Mouse (Mus musculus) kidney, adult 2 months (tissue): ENCODE results near the gene Ciita. TPM values are rescaled to one million over a fixed set of nuclear protein-coding genes. Genes with fewer than 3 reads are reported as not detected.

ENCODE experiments used
- DNase-seq: peaks from one replicate; pipeline ENCODE4 v3.0.0; 2021
- H3K27ac ChIP-seq: fragments of 200-500 bp; 2 replicates; pipeline ENCODE4 v1.5.1; 2012; ENCODE audit warnings: low read depth, low read length, control low read depth, inconsistent platforms; ENCODE audit not compliant: insufficient read depth
- H3K27me3 ChIP-seq: fragments of 200-500 bp; replicated peaks from 2 replicates; pipeline ENCODE4 v1.6.1; 2012; ENCODE audit warnings: mild to moderate bottlenecking, moderate library complexity, low read length, inconsistent platforms; ENCODE audit not compliant: control insufficient read depth, insufficient read depth
- H3K36me3 ChIP-seq: fragments of 200-500 bp; 2 replicates; pipeline ENCODE4 v1.6.1; 2012; ENCODE audit warnings: mild to moderate bottlenecking, moderate library complexity, low read length, inconsistent platforms; ENCODE audit not compliant: control insufficient read depth, insufficient read depth
- H3K4me1 ChIP-seq: fragments of 200-500 bp; 2 replicates; pipeline ENCODE4 v1.6.1; 2011; ENCODE audit warnings: low read length; ENCODE audit not compliant: control insufficient read depth, insufficient read depth
- H3K4me3 ChIP-seq: fragments of 200-500 bp; 2 replicates; pipeline ENCODE4 v1.5.1; 2011; ENCODE audit warnings: mild to moderate bottlenecking, low read depth, low read length, control low read depth; ENCODE audit not compliant: insufficient read depth
- CTCF ChIP-seq: fragments of 200-500 bp; conservative IDR thresholded peaks from 2 replicates; pipeline ENCODE4 v1.5.1; 2011; ENCODE audit warnings: low read depth, mild to moderate bottlenecking, control low read depth, low read length, moderate library complexity, mixed read lengths; ENCODE audit not compliant: insufficient read depth, insufficient read length
- POLR2A ChIP-seq: fragments of 200-500 bp; IDR thresholded peaks from one replicate; pipeline ENCODE4 v1.6.1; 2011; ENCODE audit warnings: low read depth, low read length, control low read depth
- WGBS: fragments of 180-500 bp; shearing (Covaris S2); methylation state at CpG from one replicate; pipeline ENCODE4 v1.1.7; 2018; 5-methylcytosine and 5-hydroxymethylcytosine counted together
- polyA plus RNA-seq: library from polyadenylated mRNA; depleted of rRNA; stranded (reverse); fragments of >200 nt; gene quantifications from 2 replicates; pipeline ENCODE4 v1.2.3, GENCODE M21; 2012

The Ciita gene
- polyA plus RNA-seq, 1 experiment = 5.3 TPM

DNA sequence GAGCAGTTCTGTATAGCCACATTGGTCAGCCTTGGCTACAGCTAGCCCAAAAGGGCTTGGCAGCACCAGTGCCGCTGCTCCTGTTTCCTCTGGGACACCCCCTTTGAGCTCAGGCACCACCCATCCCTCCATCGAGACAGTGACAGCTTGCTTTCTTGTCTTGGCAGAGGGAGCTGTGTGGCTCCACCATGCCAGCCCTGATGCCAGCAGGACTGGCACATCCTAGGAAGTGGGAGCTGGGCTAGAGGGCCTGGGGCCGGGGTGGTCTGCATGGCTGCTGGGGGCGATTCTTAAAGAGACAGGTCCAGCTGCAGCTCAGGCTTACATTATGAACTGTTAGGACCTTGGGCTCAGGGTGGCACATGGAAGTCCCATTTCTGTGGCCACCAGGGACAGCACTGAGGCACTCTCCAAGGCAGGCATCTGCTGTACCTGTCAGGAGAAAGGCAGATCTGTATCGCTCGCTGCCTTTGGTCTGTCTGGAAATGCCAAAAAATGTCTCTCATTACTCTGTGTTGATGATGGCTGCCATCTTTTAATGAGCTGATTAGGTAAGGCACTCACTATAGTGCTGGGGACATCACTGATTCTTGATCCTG lies 47.3 kb downstream of the Ciita start:
- TF ChIP-seq CTCF (peak; percentile 15; the same call in 1 of the 2 replicates), POLR2A (no peak)
- Histone ChIP-seq H3K4me1 (0 out of 2 replicates have a peak, but pooled peaks cover 5% of the 10 kb centered on the region), H3K36me3 (no peaks in the 10 kb centered on the region), H3K27ac (no peak overlapping the region), H3K27me3 (no peaks in the 10 kb centered on the region), H3K4me3 (no peak overlapping the region)
- no peak for DNase-seq
- 80% methylated on average over 6 of the region's 6 CpGs for WGBS

DNA sequence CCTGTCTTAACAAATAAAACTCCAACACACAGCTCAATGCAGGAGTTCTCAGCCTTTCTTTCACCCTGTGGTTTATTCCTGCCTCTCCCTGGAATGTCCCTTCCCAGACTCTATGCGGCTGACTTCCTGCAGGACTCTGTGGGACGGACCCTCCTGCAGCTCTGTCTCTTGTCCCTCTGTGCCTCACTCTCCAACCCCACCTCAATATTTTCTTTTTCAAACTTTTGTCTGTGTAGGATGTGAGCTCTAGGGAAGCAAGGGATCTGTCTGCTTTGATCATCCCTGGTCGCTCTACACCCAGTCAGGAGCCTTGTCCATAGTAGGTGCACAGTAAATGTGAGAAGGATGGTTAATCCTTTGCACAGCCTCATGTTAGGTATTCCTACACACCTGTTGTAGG lies 48.5 kb downstream of the Ciita start:
- no peak for TF ChIP-seq POLR2A
- TF ChIP-seq CTCF = no peak
- 89% methylated on average over 3 of the region's 3 CpGs for WGBS

DNA sequence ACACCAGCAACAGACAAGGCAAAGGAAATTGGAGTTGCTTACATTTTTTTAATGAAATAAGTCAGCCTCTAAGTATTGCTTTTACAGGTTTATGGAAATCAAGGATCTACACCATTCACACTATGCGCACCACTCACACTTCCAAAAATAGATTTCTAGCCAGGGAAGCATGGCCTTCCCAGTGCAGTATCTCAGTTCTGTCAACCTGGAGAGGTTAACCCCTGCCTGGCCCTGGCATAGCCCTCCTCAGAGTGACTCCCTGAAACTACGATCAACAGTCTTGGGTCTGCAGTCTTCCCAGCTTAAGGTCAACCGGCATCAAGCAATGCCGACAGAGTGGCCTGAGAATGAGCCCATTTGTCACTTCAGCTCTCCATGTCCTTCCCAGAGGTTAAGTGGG lies 50.3 kb downstream of the Ciita start:
- H3K27ac ChIP-seq = no peak overlapping the region
- 0 out of 2 replicates have a peak, but pooled peaks cover 5% of the 10 kb centered on the region for H3K4me1 ChIP-seq
- TF ChIP-seq POLR2A (no peak), CTCF (no peak)
- no peak for DNase-seq
- no peaks in the 10 kb centered on the region for H3K27me3 ChIP-seq
- H3K4me3 ChIP-seq = no peak overlapping the region
- H3K36me3 ChIP-seq = no peaks in the 10 kb centered on the region
- 82% methylated on average over 4 of the region's 4 CpGs for WGBS

More for the DNA sequence above, 48.5 kb downstream of the Ciita start:
- Histone ChIP-seq H3K4me3 (no peak overlapping the region), H3K4me1 (0 out of 2 replicates have a peak, but pooled peaks cover 5% of the 10 kb centered on the region), H3K36me3 (no peaks in the 10 kb centered on the region), H3K27me3 (no peaks in the 10 kb centered on the region), H3K27ac (no peak overlapping the region)
- no peak for DNase-seq

DNA sequence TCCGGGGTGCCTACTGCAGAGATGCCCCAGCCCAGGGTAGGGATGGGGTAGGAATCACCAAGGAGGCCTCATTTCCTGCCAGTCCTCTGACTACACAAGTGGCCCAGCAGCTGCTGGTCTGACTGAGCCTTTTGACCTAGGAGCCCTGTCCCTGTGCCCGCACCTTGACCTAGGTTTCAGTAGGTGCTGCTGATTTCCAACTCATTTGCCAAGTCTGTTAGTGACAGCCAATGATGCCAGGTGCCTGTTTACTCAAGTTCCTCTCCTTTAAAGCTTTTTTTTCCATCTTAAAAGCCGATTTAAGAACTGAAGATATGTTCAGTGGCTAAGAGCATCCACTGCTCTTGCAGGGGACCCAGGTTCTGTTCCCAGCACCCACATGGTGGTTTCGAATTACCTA lies 53.9 kb downstream of the Ciita start:
- H3K27me3 ChIP-seq = no peaks in the 10 kb centered on the region
- no peak overlapping the region for H3K27ac ChIP-seq
- H3K4me1 ChIP-seq = no peaks in the 10 kb centered on the region
- no peaks in the 10 kb centered on the region for H3K36me3 ChIP-seq
- no peak overlapping the region for H3K4me3 ChIP-seq
- DNase-seq = no peak
- WGBS = 96% methylated on average over 4 of the region's 4 CpGs
- TF ChIP-seq CTCF (no peak), POLR2A (no peak)

DNA sequence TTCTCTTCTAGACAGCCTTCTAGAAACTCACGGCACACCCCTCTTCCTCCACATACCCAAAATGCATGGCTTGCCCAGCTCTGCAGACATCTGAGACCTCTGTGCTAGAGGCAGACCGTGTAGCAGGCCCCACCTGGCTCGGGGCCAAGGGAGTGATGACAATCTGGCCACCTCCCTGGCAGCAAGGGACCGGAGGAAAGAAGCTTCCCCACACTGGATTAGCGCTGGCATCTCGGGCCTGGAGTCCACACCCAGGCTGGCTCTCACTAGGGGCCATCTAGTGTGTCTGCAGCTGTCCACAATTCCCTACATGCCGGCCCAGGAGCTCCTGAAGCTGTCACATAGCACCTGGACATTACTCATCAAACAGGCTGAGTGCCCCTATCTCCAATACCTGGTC lies 54.7 kb downstream of the Ciita start:
- TF ChIP-seq CTCF (no peak), POLR2A (no peak)
- no peaks in the 10 kb centered on the region for H3K36me3 ChIP-seq
- H3K4me3 ChIP-seq = no peak overlapping the region
- no peak for DNase-seq
- H3K27ac ChIP-seq = no peak overlapping the region
- no peaks in the 10 kb centered on the region for H3K4me1 ChIP-seq
- WGBS = 71% methylated on average over 7 of the region's 7 CpGs
- H3K27me3 ChIP-seq = no peaks in the 10 kb centered on the region

DNA sequence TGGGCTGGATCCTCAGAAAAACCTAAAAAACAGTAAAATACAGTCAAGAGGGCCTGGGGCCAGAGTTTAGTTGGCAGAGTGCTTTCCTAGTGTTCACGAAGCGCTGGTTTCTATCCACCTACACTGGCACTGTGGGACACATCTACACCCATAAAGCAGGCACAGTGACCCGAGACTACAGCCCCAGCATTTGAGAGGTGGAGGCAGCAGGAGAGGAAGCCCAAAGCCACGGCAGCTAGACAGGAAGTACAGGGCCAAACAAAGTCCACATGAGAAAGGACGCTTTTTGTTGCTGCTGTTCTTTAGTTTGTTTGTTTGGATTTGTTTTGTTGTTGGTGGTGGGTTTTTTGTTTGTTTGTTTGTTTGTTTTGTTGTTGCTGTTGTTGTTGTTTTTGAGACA lies 56.5 kb downstream of the Ciita start:
- H3K36me3 ChIP-seq = no peaks in the 10 kb centered on the region
- H3K27ac ChIP-seq = no peak overlapping the region
- TF ChIP-seq CTCF = no peak
- no peak for TF ChIP-seq POLR2A
- H3K4me1 ChIP-seq = 0 out of 2 replicates have a peak, but pooled peaks cover 5% of the 10 kb centered on the region
- H3K27me3 ChIP-seq = no peaks in the 10 kb centered on the region
- 67% methylated on average over 5 of the region's 5 CpGs for WGBS
- H3K4me3 ChIP-seq = no peak overlapping the region
- no peak for DNase-seq

DNA sequence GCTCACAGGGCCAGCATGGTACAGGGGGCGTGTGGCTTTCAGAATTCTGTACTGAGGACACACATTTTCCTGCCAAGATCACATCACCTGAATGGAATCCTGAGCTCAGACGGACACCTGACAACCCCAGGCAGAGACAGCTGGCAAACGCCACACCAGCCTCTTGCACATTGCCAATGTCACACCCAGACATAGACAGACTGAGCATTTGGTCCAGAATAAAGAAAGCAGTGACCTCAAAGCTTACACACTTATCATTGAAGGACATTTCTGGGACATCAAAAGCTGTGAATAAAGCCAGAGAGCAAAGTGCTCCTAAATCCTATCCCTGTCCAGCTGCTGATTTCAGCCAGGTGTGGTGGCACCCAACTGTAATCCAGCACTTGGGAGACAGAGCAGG lies 57.1 kb downstream of the Ciita start:
- Histone ChIP-seq H3K4me3 (no peak overlapping the region), H3K4me1 (peaks cover 8% of the 10 kb centered on the region; the same call in 1 of the 2 replicates), H3K36me3 (no peaks in the 10 kb centered on the region), H3K27ac (no peak overlapping the region), H3K27me3 (no peaks in the 10 kb centered on the region)
- 71% methylated on average over 3 of the region's 3 CpGs for WGBS
- no peak for DNase-seq
- TF ChIP-seq POLR2A = no peak
- TF ChIP-seq CTCF = no peak
